Mouse (Mus musculus) heart, postnatal 0 days (tissue): Measurements from ENCODE around the gene Hrh2. TPM values are rescaled to one million over a fixed set of nuclear protein-coding genes. Genes with fewer than 3 reads are reported as not detected.

ENCODE experiments used
- ATAC-seq: fragments of 200-750 bp; cut with Nextera tagmentation; 2 replicates; pipeline ENCODE4 v1.8.0; 2017; ENCODE audit warnings: low read depth, moderate number of reproducible peaks, moderate library complexity; ENCODE audit not compliant: insufficient read depth
- DNase-seq: peaks from one replicate; pipeline ENCODE4 v3.0.0-alpha.2; 2016; ENCODE audit warnings: low spot score
- H3K27ac ChIP-seq: fragments of 300-500 bp; sonication (generic); 2 replicates; pipeline ENCODE4 v1.5.1; 2014; ENCODE audit warnings: low read depth, mild to moderate bottlenecking
- H3K27me3 ChIP-seq: fragments of 300-500 bp; sonication (generic); 2 replicates; pipeline ENCODE4 v1.6.1; 2014; ENCODE audit warnings: low read length, mixed read lengths; ENCODE audit not compliant: control insufficient read depth, insufficient read depth
- H3K36me3 ChIP-seq: fragments of 300-500 bp; sonication (generic); replicated peaks from 2 replicates; pipeline ENCODE4 v1.6.1; 2014; ENCODE audit warnings: low read length, mixed read lengths; ENCODE audit not compliant: control insufficient read depth, insufficient read depth
- H3K4me1 ChIP-seq: fragments of 300-500 bp; sonication (generic); 2 replicates; pipeline ENCODE4 v1.6.1; 2014; ENCODE audit warnings: antibody characterized with exemption; ENCODE audit not compliant: control insufficient read depth, insufficient read depth
- H3K4me2 ChIP-seq: fragments of 300-500 bp; sonication (generic); 2 replicates; pipeline ENCODE4 v1.6.1; 2014; ENCODE audit warnings: low read depth, mild to moderate bottlenecking, low read length, moderate library complexity
- H3K4me3 ChIP-seq: fragments of 300-500 bp; sonication (generic); 2 replicates; pipeline ENCODE4 v1.5.1; 2014; ENCODE audit warnings: low read depth, low read length
- H3K9ac ChIP-seq: fragments of 300-500 bp; sonication (generic); replicated peaks from 2 replicates; pipeline ENCODE4 v1.6.1; 2014; ENCODE audit warnings: low read depth, low read length, mixed read lengths
- H3K9me3 ChIP-seq: fragments of 300-500 bp; sonication (generic); replicated peaks from 2 replicates; pipeline ENCODE4 v1.6.1; 2016; ENCODE audit warnings: low read length; ENCODE audit not compliant: control insufficient read depth
- CTCF ChIP-seq: IDR thresholded peaks from 2 replicates; pipeline ENCODE4 v1.5.1; 2016; ENCODE audit warnings: antibody characterized with exemption, control low read depth, low read depth
- EP300 ChIP-seq: IDR thresholded peaks from 2 replicates; pipeline ENCODE4 v1.6.1; 2016; ENCODE audit warnings: antibody characterized with exemption, low read depth
- WGBS: fragments of 180-500 bp; shearing (Covaris S2); extraction: QIAGEN DNeasy Blood & Tissue Kit; methylation state at CpG from one replicate; pipeline ENCODE4 v1.1.7; 2014; 5-methylcytosine and 5-hydroxymethylcytosine counted together
- polyA plus RNA-seq: library from polyadenylated mRNA; unstranded; fragments of >200 nt; fragmentation: Nextera tagmentation; extraction: Ambion mirVana; gene quantifications from 2 replicates; pipeline ENCODE4 v1.2.1, GENCODE M21; 2015
- total RNA-seq: library from RNA; depleted of rRNA; stranded (reverse); fragments of >200 nt; gene quantifications from 2 replicates; pipeline ENCODE4 v1.2.3, GENCODE M21; 2014; ENCODE audit warnings: low replicate concordance

Gene Hrh2
- total and polyA plus RNA-seq, 2 experiments from 2014 or later: 0.07 TPM; not detected in 1

DNA sequence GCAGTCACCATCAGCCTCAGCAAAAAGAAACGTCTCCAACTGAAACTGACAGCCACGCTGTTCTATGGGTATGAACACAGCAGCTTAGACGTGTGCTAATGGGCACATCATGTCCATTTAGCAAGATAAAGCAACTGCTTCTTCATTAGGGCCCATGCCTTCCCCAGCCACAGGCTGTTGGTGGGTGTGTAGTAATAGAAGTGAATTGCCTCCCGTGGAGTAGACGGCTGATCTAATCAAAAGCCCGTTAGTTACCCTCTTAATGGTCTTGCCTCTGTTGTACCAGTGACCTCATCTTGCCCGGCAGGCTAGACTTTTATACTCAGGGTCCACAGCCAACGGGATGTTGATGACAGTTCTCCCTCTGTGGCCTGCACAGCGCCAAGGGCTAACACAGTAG is 7.1 kb downstream of the Hrh2 start:
- peaks cover 7% of the 10 kb centered on the region; the same call in 1 of the 2 replicates for H3K4me1 ChIP-seq
- no peak overlapping the region for H3K4me3 ChIP-seq
- no peaks in the 10 kb centered on the region for H3K27me3 ChIP-seq
- TF ChIP-seq EP300 (no peak), CTCF (no peak)
- DNase-seq (no peak), ATAC-seq (no peak)
- H3K27ac ChIP-seq: no peak overlapping the region
- no peaks in the 10 kb centered on the region for H3K36me3 ChIP-seq
- WGBS: 57% methylated on average over 9 of the region's 9 CpGs
- H3K9me3 ChIP-seq: no peaks in the 10 kb centered on the region
- H3K9ac ChIP-seq: no peak overlapping the region
- H3K4me2 ChIP-seq: no peak overlapping the region

DNA sequence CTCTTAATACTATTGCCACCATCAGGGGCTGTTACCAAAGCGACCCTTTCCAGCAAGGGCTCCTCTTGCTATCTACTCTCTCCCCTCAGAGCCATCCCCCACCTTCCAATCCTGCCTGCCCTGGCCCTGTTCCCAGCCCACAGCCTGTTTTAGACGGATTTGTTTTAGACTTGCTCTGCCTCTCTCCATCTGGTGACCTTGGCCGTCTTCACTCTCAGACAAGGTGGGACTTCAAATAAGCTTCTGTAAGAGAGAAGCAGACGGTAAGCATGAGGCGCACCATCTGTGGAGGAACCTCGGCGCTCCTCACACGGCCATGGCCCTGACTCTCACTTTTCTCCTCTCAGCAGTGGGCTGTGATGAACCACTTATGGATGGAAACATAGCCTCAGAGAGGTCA is 10.5 kb downstream of the Hrh2 start:
- 62% methylated on average over 8 of the region's 8 CpGs for WGBS
- TF ChIP-seq EP300 (no peak), CTCF (no peak)
- DNase-seq: no peak
- Histone ChIP-seq H3K36me3 (no peaks in the 10 kb centered on the region), H3K4me3 (no peak overlapping the region), H3K4me1 (peaks cover 7% of the 10 kb centered on the region; the same call in 1 of the 2 replicates), H3K4me2 (no peak overlapping the region), H3K9me3 (no peaks in the 10 kb centered on the region), H3K27ac (no peak overlapping the region), H3K27me3 (no peaks in the 10 kb centered on the region), H3K9ac (no peak overlapping the region)
- no peak for ATAC-seq

DNA sequence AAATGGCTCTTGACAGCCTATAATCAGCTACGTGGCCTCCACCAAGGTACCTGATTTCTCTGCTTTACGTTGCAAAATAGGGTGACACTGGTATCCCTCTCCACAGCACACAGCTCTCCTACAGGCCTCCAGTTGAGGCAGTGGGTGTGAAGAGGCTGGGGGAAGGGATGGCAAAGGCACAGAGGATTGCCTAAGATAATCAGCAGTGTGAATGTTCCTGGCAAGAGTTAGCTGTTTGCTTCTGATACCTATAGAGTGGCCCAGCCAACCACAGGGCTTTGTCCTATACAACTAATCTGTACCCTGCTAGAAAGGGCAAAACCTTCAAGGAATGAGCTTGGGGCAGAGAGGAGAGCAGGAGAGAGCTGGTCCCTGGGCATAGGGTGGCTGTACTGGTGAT is 11.5 kb downstream of the Hrh2 start:
- Histone ChIP-seq H3K4me3 (no peak overlapping the region), H3K4me1 (peaks cover 7% of the 10 kb centered on the region; the same call in 1 of the 2 replicates), H3K9ac (no peak overlapping the region), H3K9me3 (no peaks in the 10 kb centered on the region), H3K27ac (no peak overlapping the region), H3K4me2 (no peak overlapping the region), H3K27me3 (no peaks in the 10 kb centered on the region), H3K36me3 (no peaks in the 10 kb centered on the region)
- WGBS: 66% methylated on average over 2 of the region's 2 CpGs
- ATAC-seq (no peak), DNase-seq (no peak)
- TF ChIP-seq EP300 (no peak), CTCF (no peak)

DNA sequence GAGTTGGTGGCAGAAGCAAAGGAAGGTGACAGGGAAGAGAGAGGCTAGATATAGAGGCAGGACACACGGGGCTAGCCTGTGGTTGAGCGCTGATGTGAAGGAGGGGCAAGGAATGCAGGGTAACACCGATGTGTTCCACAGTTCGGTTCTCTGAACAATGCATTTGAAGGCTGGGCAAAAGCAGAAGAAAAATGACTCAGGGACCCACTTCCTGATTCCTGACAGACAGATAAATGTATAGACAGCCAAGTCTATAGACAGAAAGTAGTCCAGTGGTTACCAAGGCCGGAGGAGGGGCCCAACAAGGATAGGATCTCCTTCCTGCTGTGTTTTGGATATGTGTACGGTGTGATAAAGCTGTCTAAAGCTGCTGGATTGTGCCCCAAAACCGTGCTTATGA is 13.3 kb downstream of the Hrh2 start:
- Histone ChIP-seq H3K4me2 (no peak overlapping the region), H3K9me3 (no peaks in the 10 kb centered on the region), H3K4me3 (no peak overlapping the region), H3K4me1 (peaks cover 7% of the 10 kb centered on the region; the same call in 1 of the 2 replicates), H3K36me3 (no peaks in the 10 kb centered on the region), H3K27ac (no peak overlapping the region), H3K27me3 (no peaks in the 10 kb centered on the region), H3K9ac (no peak overlapping the region)
- no peak for DNase-seq
- no peak for ATAC-seq
- WGBS: 66% methylated on average over 7 of the region's 7 CpGs
- TF ChIP-seq EP300 (no peak), CTCF (no peak)

DNA sequence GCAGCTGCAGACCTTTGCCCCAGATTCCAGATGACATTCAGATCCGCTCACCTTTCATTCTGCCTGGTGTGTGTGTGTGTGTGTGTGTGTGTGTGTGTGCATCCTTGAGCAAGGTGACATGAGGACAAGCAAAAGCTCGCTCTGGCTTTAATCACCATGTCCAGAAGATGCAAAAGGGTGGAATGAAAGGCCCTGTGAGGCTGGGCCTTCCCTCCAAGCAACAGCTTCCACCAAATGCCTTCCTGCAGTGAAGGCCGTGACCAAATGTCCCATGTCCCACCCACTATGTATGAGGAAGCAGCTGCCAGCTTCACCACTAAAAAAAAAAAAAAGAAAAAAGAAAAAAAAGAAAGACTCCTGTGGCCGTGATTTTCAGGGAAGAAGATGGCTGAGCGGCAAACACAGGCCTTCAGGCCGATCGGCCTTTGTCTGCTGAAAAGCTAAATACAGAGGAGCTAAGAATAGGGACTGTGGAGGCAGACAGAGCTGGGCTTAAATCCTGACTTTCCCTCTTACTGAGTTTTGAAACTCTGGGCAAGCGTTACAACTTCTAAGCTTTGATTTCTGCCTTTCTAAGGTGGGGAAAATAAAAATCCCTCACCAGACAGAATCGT is 14.3 kb downstream of the Hrh2 start:
- ATAC-seq (no peak), DNase-seq (no peak)
- no peaks in the 10 kb centered on the region for H3K9me3 ChIP-seq
- H3K36me3 ChIP-seq: no peaks in the 10 kb centered on the region
- no peak overlapping the region for H3K4me3 ChIP-seq
- H3K27me3 ChIP-seq: no peaks in the 10 kb centered on the region
- H3K4me2 ChIP-seq: no peak overlapping the region
- peaks cover 7% of the 10 kb centered on the region; the same call in 1 of the 2 replicates for H3K4me1 ChIP-seq
- WGBS: 59% methylated on average over 9 of the region's 9 CpGs
- no peak for TF ChIP-seq CTCF
- no peak for TF ChIP-seq EP300
- H3K9ac ChIP-seq: no peak overlapping the region
- no peak overlapping the region for H3K27ac ChIP-seq
